Mouse (Mus musculus): ENCODE measurements around the gene Lyrm9.
"Not testable (repeated sequence)": the region's sequence is repeated elsewhere in the genome, so short reads cannot be mapped to it uniquely, and the experiment has no call there.

The Lyrm9 gene

DNA sequence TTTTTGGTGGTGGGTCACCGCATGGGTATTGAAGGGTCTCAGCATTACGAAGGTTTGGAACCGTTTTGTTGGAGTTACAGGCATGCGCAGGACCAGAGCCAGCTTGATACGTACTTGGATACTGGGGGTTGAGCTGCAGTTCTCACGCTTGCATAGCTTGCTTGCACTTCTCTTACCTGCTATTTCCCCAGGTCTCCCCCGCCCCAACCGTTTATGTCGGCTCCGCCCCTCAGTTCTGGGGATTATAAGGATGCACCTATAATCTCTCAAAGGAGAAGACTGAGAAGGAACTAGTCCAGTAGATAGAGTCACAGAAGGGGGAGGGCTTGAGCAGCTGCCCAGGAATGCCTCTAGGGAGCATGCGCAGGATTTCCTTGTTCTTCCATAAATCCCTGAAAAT, 26.1 kb downstream of the Lyrm9 start:
- DNase-seq, result no peak

DNA sequence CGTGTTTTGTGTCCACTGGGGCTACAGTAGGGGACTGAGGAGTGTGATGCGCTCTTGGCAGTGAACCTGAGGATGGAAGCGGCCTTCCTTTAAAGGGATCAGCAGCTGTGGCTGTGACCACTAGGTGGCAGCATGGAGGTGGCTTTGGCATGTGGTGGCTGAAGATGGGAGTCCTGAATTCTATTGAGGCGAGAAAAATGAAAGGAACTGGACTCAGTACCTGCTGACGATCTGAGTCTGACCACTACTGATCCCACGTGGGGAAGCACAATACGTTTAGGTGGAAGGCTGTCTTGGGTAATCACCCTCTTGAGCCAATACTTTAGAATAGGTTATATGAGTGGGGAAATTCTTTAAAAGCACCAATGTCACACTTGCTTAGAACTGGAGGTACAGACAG, 29.9 kb downstream of the Lyrm9 start:
- DNase-seq, result peak; percentile 46

DNA sequence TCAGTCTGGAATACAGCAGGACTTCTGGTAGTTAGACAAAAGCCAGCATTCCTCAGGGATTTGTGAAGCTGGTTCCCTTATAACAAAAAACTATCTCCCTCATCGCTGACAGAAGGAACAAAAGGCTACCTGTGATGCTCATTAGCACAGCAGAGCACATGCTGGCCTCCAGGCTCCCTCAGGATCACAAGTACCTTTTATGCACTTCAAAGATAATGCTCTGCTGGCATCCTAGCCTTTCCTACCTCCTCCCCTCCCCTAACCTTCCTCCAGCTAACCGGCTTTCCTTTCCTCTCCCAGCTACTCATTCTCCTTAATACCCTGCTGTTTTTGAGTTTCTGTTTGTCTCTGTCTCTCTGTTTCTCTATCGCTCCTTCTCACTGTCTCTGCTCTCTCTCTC, 31.2 kb downstream of the Lyrm9 start:
- no peak for DNase-seq

DNA sequence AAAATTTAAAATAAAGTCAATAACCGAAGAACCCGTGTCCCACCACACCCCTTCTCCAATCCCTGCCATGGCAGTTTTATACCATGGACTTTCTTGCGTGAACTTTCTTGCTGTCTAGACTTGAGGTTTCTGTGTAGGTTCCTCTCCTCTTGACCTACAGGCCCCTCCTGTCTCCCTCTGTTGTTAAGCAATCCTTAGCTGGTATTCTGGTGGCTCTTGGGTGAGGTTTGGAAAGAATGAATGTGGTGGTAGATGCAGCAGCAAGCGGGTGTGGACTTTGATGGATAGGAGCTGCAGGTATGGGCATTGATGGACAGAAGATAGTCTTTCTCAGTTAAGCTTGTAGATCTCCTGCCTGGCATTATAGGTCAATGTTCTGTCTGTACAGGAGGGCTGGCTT, 37.5 kb downstream of the Lyrm9 start:
- DNase-seq, result no peak

DNA sequence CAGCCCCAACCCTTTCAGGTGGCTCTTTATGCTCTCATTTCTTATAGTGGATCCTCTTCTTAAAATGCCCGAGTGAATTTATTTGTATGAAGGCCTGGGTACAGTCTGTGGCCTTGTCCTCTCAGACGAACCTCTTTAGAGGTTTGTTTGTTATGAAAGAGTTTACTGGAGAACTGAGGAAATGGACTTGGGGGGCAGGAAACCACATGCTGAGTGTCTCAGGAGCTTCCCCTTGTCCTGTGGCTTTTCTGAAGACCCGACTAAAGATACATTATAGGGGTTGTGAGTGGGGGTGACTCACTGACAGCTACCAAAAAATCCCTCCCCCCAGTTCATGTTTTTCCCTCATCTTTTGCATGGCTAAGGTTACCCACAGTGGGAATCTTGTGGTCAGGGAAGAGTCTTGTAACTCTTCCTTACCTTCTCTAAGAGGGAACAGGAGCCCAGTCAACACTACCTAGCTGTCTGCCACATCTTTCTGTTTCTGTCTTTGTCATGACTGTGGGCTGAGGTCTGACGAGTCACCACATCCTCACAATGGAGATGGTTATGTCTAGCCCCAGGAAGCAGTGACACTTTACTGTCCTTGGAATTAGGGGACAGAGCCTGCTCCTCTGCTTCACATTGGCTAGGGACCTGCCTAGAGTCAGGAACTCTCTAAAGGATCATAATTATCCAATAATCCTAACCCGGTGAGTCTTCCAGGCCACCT, 38.3 kb downstream of the Lyrm9 start:
- peak; percentile 10 for DNase-seq

DNA sequence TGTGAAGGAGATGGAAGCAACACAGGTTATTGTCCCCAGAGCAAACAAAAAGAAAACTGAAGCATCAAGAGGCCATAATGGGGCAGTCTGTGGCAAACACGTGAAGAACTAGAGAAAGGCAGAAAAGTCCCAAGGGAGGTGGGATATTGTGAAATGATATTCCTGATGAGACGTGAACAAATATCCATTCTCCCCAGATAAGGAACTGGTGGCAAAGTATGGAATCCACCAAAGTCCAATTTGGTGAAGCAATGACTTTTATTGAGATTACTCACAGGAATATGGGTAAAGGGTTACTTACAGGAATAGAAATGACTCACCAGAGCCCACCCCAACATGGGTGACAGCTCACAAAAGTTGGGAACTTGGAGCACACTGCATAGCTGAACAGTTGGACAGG, 38.9 kb downstream of the Lyrm9 start:
- DNase-seq, result no peak

DNA sequence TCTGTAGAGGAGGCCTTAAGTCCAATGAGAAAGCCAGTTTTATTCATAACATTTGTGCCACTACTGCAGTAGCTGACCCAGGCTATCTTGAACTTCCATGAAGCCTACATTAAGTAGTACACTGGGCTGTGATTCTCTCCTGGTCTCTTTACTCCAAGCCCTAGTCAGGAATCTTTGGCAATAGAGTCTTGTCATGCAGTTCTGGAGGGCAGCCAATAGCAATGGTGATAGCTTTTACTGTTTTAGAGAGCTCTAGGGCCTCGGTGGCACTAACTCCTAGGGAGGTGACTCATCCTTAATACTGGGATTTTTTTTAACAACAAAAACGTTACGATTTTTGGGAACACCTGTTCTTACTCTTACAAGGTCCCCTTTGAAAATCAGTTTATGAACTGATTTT, 40.1 kb downstream of the Lyrm9 start:
- no peak for DNase-seq

DNA sequence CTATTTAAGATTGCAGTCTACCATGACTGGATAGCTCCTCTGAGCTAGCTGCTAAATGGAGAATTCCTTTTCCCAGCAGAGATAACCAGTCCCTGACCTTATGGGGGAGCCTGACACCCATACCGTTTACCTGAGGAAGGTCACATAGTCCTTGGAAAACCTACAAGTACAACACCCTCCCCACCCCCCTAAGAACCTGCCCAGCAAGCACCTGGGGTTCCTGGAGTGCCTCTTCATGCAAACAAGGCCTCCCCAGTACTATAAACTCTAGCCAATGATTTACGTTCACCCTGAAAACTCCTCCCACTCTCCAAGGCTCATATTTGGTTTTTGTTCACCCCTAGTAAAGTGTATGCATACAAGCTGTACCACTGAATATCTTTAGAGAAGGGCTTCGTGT, 41.3 kb downstream of the Lyrm9 start:
- DNase-seq, result no peak

DNA sequence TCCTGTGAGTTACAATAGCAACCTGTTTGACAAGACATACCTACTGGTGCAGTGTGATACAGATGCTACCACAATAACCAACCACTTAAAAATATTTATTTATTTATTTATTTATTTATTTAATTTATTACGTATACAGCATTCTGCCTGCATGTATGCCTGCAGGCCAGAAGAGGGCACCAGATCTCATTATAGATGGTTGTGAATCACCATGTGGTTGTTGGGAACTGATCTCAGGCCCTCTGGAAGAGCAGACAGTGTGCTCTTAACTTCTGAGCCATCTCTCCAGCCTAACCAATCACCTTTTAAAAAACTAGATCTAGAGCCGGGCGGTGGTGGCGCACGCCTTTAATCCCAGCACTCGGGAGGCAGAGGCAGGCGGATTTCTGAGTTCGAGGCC, 42.8 kb downstream of the Lyrm9 start:
- DNase-seq, result not testable (repeated sequence)

DNA sequence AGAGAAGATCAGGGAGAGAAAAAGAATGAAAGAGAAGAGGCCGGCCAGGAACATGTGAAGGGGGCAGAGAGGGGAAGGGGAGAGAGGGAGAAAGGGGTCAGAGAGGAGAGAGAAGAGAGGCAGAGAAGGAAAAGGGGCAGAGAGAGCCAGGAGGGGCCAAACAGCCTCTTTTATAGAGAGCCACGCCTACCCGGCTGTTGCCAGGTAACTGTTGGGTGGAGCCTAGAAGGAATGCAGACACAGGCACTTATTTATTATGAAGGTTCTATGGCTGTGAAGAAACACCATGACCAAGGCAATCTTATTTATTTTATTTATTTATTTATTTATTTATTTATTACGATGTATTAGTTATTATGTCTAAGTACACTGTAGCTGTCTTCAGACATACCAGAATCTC, 44.5 kb downstream of the Lyrm9 start:
- no peak for DNase-seq

DNA sequence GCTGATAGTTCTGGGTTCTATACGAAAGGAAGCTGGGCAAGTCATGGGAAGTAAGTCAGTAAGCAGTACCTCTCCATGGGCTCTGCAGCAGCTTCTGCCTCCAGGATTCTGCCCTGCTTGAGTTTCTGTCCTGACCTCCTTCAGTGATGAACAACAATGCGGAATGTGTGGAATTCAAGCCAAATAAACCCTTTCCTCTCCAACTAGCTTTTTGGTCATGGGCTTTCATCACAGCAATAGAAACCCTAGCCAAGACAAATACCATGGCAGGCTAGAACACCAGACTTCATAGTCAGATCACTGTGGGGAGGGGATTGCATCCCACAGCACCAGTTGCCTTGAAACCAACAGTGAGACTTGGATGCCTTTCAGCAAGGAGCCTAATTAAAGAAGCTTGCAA, 46.4 kb downstream of the Lyrm9 start:
- no peak for DNase-seq

DNA sequence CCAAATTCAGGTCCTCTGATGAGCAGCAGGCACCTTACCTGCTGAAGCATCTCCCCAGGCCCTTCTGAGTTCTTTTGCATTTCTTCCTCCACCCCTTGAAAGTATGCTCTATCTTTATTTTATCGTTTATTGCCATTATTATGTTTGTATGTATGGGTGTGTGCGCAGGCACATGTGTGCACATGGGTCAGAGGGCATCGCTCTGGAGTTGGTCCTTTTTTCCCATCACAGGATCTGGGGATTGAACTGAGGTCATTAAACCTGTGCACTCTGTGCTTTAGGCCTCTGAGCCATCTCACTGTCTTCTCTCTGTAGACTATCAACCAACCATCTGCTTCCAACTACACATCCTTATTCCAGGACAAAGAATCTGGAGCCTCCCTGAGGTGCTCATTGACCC, 53.3 kb downstream of the Lyrm9 start:
- DNase-seq, result no peak

DNA sequence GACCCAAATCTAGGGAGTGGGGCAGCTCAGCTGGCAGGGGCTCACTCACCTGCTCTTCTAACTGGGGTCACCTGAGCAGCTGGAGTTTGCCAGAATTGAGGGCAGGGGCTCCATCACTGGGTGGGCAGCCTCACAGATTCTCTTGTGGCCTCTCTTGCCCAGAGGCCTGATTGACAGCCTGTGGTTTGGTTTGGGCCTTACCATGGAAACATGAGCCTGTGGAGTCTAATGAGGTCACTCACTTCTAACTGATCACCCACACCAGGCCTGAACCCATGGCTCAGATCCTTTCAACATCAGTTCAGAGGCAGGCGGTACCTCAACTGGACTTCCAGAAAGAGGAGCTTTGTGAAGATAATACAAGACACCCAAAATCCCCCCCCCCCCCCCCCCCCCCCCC, 60.3 kb downstream of the Lyrm9 start:
- DNase-seq, result no peak

DNA sequence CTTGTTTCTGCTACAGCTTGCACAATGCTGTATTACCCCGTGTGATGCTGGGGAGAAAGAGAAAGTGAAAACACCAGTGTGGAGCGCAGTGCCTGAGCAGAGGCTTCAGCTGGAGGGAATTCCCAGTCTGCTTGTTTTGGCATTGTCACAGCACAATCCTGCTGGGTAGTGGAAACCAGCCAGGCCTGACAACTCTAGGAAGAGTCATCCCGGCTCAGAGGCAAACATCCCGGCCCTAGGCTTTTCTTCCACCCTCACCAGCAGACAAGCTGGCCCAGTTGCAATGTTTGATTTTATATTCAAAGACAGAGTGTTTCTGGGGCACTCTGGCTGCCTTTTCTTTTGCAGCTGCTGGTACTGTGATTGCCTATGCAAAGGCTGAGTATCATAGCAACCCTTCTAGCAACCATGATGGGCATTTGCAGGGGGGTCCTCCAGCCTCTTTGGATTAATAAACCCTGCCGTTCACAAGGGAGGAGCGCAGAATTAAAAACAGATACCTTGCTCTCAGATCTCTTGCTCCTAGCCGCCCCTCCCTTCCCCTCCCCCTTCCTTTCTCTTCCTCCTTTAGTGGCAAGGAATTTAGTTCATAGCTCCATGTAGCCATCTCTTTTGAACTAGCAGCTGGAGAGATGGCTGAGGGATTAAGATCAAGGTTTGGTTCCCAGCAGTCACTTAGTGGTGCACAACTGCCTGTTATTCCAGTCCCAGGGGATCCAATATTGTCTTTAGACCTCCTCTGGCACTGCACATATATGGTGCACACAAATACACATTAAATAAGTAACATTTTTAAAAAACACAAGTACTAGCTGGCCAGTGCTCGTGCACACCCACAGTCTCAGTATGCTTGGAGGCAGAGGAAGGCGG, 61.0 kb downstream of the Lyrm9 start:
- DNase-seq, result peak; percentile 91

DNA sequence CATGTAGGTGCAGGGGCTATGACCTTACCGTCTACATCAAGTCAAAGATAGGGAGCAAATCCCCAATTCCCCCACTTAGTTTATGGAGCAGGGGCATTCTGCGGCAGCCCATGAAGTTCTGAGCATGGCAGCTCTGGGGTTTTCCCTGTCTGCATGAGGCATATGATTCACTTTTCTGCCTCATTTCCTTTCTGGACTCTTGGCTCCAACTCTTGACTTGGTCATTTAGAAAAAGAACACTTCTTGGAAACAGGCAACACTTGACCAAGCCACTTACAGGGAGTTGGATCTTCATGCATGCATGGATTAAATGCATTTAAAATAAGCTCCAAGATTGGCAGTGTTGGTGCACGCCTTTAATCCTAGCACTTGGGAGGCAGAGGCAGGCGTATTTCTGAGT, 62.8 kb downstream of the Lyrm9 start:
- no peak for DNase-seq
